Mouse (Mus musculus) lung, postnatal 36 days (tissue): ENCODE results near the gene Slc22a17.
A peak's percentile ranks its signal among the peaks of the same experiment; 100 is the strongest.
"Not testable (repeated sequence)": the region's sequence is repeated elsewhere in the genome, so short reads cannot be mapped to it uniquely, and the experiment has no call there.

Source experiments
- DNase-seq: peaks from one replicate; pipeline ENCODE4 v3.0.0; 2022; ENCODE audit warnings: mixed read lengths

The Slc22a17 gene

GRCm38 (mm10) chr14:54912886-54913285 is at the start of gene Slc22a17:
Slc22a17 (minus strand) TSS chr14:54913132.
- DNase-seq = peak; percentile 81

- DNase-seq = no peak
Measured at GRCm38 (mm10) chr14:54962714-54963113, 49.8 kb upstream of the Slc22a17 start.

GRCm38 (mm10) chr14:54961487-54961886 is 48.6 kb upstream of the Slc22a17 start:
- DNase-seq = no peak

- no peak for DNase-seq
Measured at GRCm38 (mm10) chr14:54960769-54961168, 47.8 kb upstream of the Slc22a17 start.

GRCm38 (mm10) chr14:54959853-54960613 is 47.1 kb upstream of the Slc22a17 start:
- DNase-seq = not testable (repeated sequence)

GRCm38 (mm10) chr14:54959197-54959596 is 46.3 kb upstream of the Slc22a17 start:
- DNase-seq = no peak

GRCm38 (mm10) chr14:54958503-54958902 is 45.6 kb upstream of the Slc22a17 start:
- DNase-seq = no peak

- DNase-seq = no peak
Measured at GRCm38 (mm10) chr14:54956533-54956932, 43.6 kb upstream of the Slc22a17 start.

GRCm38 (mm10) chr14:54955481-54955880 is 42.5 kb upstream of the Slc22a17 start:
- DNase-seq = no peak

- no peak for DNase-seq
Measured at GRCm38 (mm10) chr14:54954474-54954873, 41.5 kb upstream of the Slc22a17 start.

- no peak for DNase-seq
Measured at GRCm38 (mm10) chr14:54953664-54954206, 40.8 kb upstream of the Slc22a17 start.

- no peak for DNase-seq
Measured at GRCm38 (mm10) chr14:54951587-54951986, 38.7 kb upstream of the Slc22a17 start.

GRCm38 (mm10) chr14:54950493-54950892 is 37.6 kb upstream of the Slc22a17 start:
- no peak for DNase-seq

- no peak for DNase-seq
Measured at GRCm38 (mm10) chr14:54948781-54949180, 35.8 kb upstream of the Slc22a17 start.

- not testable (repeated sequence) for DNase-seq
Measured at GRCm38 (mm10) chr14:54947008-54947407, 34.1 kb upstream of the Slc22a17 start.

GRCm38 (mm10) chr14:54945975-54946704 is 33.2 kb upstream of the Slc22a17 start:
- DNase-seq = no peak

- DNase-seq = no peak
Measured at GRCm38 (mm10) chr14:54944939-54945338, 32.0 kb upstream of the Slc22a17 start.

- no peak for DNase-seq
Measured at GRCm38 (mm10) chr14:54943971-54944370, 31.0 kb upstream of the Slc22a17 start.

- DNase-seq = no peak
Measured at GRCm38 (mm10) chr14:54942479-54942878, 29.5 kb upstream of the Slc22a17 start.

GRCm38 (mm10) chr14:54941024-54941978 is 28.4 kb upstream of the Slc22a17 start:
- no peak for DNase-seq

GRCm38 (mm10) chr14:54940176-54940530 is 27.2 kb upstream of the Slc22a17 start:
- no peak for DNase-seq

- peak; percentile 85 for DNase-seq
Measured at GRCm38 (mm10) chr14:54939434-54940175, 26.7 kb upstream of the Slc22a17 start.
